Comparison of ENCODE assay signal across 22 mouse cellular contexts in the genomic region with DNA sequence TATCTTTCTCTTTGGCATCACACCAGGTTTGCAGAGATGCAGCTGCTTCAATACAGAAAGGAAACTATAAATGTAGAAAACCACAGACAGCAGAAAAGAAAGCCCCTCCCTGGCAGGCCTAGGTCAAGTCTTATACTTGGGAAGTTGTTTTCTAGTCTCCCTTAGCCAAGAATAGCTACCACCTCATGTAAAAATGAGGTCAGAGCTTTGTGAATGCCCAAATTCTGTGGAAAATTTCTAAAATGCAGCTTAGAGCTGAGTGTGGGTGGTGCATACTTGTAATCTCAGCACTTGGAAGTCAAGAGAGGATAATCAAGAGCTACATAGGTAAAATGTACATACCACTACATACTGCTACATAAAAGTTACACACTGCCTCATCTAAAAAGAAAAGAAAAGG. TPM values are rescaled to one million over a fixed set of nuclear protein-coding genes. Genes with fewer than 3 reads are reported as not detected.
"Had no signal": no experiment of that assay in that cellular context is flagged by ENCODE, and none has a peak within 500 bp of the region (broad histone marks: within the 10 kb centered on the region; RNA-seq: fewer than 3 reads in every experiment).

No protein-coding gene starts in this region.

- DNase-seq: kidney, adult 2 months; kidney, postnatal 14 days; left cerebral cortex, postnatal 4 days; lung, adult 18-20 months; midbrain, embryonic 14.5 days; thymus, adult 2 months; thymus, postnatal 25 days had no signal

- ATAC-seq: intestine, embryonic 16.5 days had no signal

- H3K9ac ChIP-seq: kidney, embryonic 15.5 days; limb, embryonic 13.5 days; liver, embryonic 14.5 days; neural tube, embryonic 12.5 days had no signal

- H3K4me2 ChIP-seq: kidney, embryonic 15.5 days; limb, embryonic 13.5 days; neural tube, embryonic 12.5 days had no signal

- H3K27ac ChIP-seq: kidney, embryonic 15.5 days; limb, embryonic 13.5 days; liver, embryonic 14.5 days; midbrain, embryonic 10.5 days; neural tube, embryonic 12.5 days had no signal

- H3K4me1 ChIP-seq: kidney, embryonic 15.5 days; midbrain, embryonic 10.5 days; neural tube, embryonic 12.5 days had no signal

- H3K4me3 ChIP-seq: kidney, embryonic 15.5 days; left cerebral cortex, adult 2 months; limb, embryonic 13.5 days; midbrain, embryonic 10.5 days; neural tube, embryonic 12.5 days had no signal

- H3K9me3 ChIP-seq: kidney, embryonic 15.5 days; limb, embryonic 13.5 days; midbrain, embryonic 10.5 days; neural tube, embryonic 12.5 days had no signal

- H3K27me3 ChIP-seq: kidney, embryonic 15.5 days; limb, embryonic 13.5 days; neural tube, embryonic 12.5 days had no signal

- H3K36me3 ChIP-seq: kidney, embryonic 15.5 days; limb, embryonic 13.5 days; midbrain, embryonic 10.5 days; neural tube, embryonic 12.5 days had no signal

RNA-seq across cellular contexts. Expression of gene Gm21897, which starts 40.5 kb away (rescaled TPM):
- total RNA-seq: layer of hippocampus, adult 8-10 months; layer of hippocampus, postnatal 14 days; left cerebral cortex, adult 2 months; left cerebral cortex, postnatal 4 days; megakaryocyte, adult 5-6 weeks; neutrophil, adult 5-6 weeks had no signal
- polyA plus RNA-seq: intestine, embryonic 16.5 days; kidney, adult 2 months; kidney, embryonic 15.5 days; large intestine, adult 2 months; limb, embryonic 13.5 days; liver, adult 2 months; liver, embryonic 14.5 days; midbrain, embryonic 10.5 days; midbrain, embryonic 14.5 days; neural tube, embryonic 12.5 days; testis, adult 2 months; thymus, adult 2 months; urinary bladder, adult 2 months had no signal
